Mouse (Mus musculus) liver, embryonic 14.5 days (tissue): ENCODE results near the gene Fbxo46. TPM values are rescaled to one million over a fixed set of nuclear protein-coding genes. Genes with fewer than 3 reads are reported as not detected.
"Not testable (repeated sequence)": the region's sequence is repeated elsewhere in the genome, so short reads cannot be mapped to it uniquely, and the experiment has no call there.

Experiments
- ATAC-seq: fragments of 200-750 bp; cut with Nextera tagmentation; 2 replicates; pipeline ENCODE4 v1.8.0; 2017; ENCODE audit warnings: moderate number of reproducible peaks, mild to moderate bottlenecking, moderate library complexity; ENCODE audit not compliant: insufficient read depth
- DNase-seq, 3 experiments: peaks; one replicate each; pipeline ENCODE4 v3.0.0-alpha.2; 2012 to 2013; ENCODE audit warnings: low read depth in 3 of 3, low spot score in 3 of 3
- H3K27ac ChIP-seq: fragments of 300-500 bp; sonication (generic); 2 replicates; pipeline ENCODE4 v1.5.1; 2014; ENCODE audit warnings: moderate library complexity, mild to moderate bottlenecking, control low read depth, inconsistent platforms
- H3K27me3 ChIP-seq: fragments of 300-500 bp; sonication (generic); 2 replicates; pipeline ENCODE4 v1.6.1; 2014; ENCODE audit warnings: mild to moderate bottlenecking, low read length, moderate library complexity; ENCODE audit not compliant: control insufficient read depth, insufficient read depth
- H3K36me3 ChIP-seq: fragments of 300-500 bp; sonication (generic); replicated peaks from 2 replicates; pipeline ENCODE4 v1.6.1; 2014; ENCODE audit warnings: low read depth; ENCODE audit not compliant: control insufficient read depth, insufficient read depth
- H3K4me1 ChIP-seq, 2 experiments: fragments of 200-500 bp in 1 of 2; fragments of 300-500 bp in 1 of 2; sonication (generic) in 1 of 2; replicated peaks; 2 replicates each; pipeline ENCODE4 v1.6.1; 2012 to 2014; ENCODE audit warnings: antibody characterized with exemption in 1 of 2, inconsistent platforms in 1 of 2, low read length in 1 of 2; ENCODE audit not compliant: control insufficient read depth in 2 of 2, insufficient read depth in 2 of 2
- H3K4me2 ChIP-seq: fragments of 300-500 bp; sonication (generic); 2 replicates; pipeline ENCODE4 v1.6.1; 2014; ENCODE audit warnings: low read depth, mild to moderate bottlenecking, control low read depth, moderate library complexity
- H3K4me3 ChIP-seq, 2 experiments: fragments of 200-500 bp in 1 of 2; fragments of 300-500 bp in 1 of 2; sonication (generic) in 1 of 2; 2 replicates each; pipeline ENCODE4 v1.5.1; 2012 to 2014; ENCODE audit warnings: low read depth in 2 of 2, low read length in 2 of 2, mild to moderate bottlenecking in 2 of 2, control low read depth in 1 of 2, inconsistent platforms in 1 of 2, moderate library complexity in 1 of 2; ENCODE audit not compliant: insufficient read depth in 1 of 2
- H3K9ac ChIP-seq: fragments of 300-500 bp; sonication (generic); replicated peaks from 2 replicates; pipeline ENCODE4 v1.6.1; 2014; ENCODE audit warnings: mild to moderate bottlenecking, control low read depth, moderate library complexity
- H3K9me3 ChIP-seq: fragments of 300-500 bp; sonication (generic); 2 replicates; pipeline ENCODE4 v1.6.1; 2016; ENCODE audit warnings: low read length, mixed read lengths; ENCODE audit not compliant: control insufficient read depth
- CTCF ChIP-seq: IDR thresholded peaks from 2 replicates; pipeline ENCODE4 v1.5.1; 2016; ENCODE audit warnings: antibody characterized with exemption, low read depth, control low read depth
- EP300 ChIP-seq: IDR thresholded peaks from 2 replicates; pipeline ENCODE4 v1.6.1; 2016; ENCODE audit warnings: antibody characterized with exemption, low read depth
- WGBS: fragments of 180-500 bp; shearing (Covaris S2); extraction: QIAGEN DNeasy Blood & Tissue Kit; methylation state at CpG from one replicate; pipeline ENCODE4 v1.1.7; 2014; ENCODE audit not compliant: insufficient replicate concordance; 5-methylcytosine and 5-hydroxymethylcytosine counted together
- polyA plus RNA-seq, 2 experiments: library from polyadenylated mRNA; depleted of rRNA in 1 of 2; stranded (reverse) in 1 of 2; unstranded in 1 of 2; fragments of >200 nt; fragmentation: Nextera tagmentation in 1 of 2; extraction: Ambion mirVana in 1 of 2; gene quantifications; 2 replicates each; pipeline versions ENCODE4 v1.2.1 to v1.2.3; 2012 to 2014

The Fbxo46 gene
- polyA plus RNA-seq, 2 experiments, result 2.0 to 2.6 TPM

- H3K4me2 ChIP-seq, result peak within 1 kb of the TSS; percentile 97
- H3K27me3 ChIP-seq, result no peaks in the 10 kb centered on the region
- H3K36me3 ChIP-seq, result peaks cover 16% of the 10 kb centered on the region
- H3K4me1 ChIP-seq, result peaks cover 14 to 16% of the 10 kb centered on the region in 2 experiments
- peak within 1 kb of the TSS; percentile 81 for H3K9ac ChIP-seq
- TF ChIP-seq CTCF (no peak), EP300 (0 out of 2 replicates have a peak, but pooled peaks have one; percentile 24)
- peak within 1 kb of the TSS; percentile 64 for H3K27ac ChIP-seq
- DNase-seq, result peak; percentile 99
- H3K4me3 ChIP-seq, result peak within 1 kb of the TSS; percentile 77 to 84
- under 1% methylated on average over 43 of the region's 43 CpGs for WGBS
- H3K9me3 ChIP-seq, result no peaks in the 10 kb centered on the region
- peak; percentile 96 for ATAC-seq
Observed at GRCm38 (mm10) chr7:19148875-19149541, 29.3 kb downstream of the Fbxo46 start, which contains the start of gene Qpctl. Qpctl (minus strand) TSS chr7:19149291.

- no peaks in the 10 kb centered on the region for H3K27me3 ChIP-seq
- peak; percentile 89 to 92 (median 91) for DNase-seq
- peaks cover 14 to 16% of the 10 kb centered on the region in 2 experiments for H3K4me1 ChIP-seq
- peaks cover 17% of the 10 kb centered on the region for H3K36me3 ChIP-seq
- H3K4me3 ChIP-seq, result peak within 1 kb of the TSS; percentile 77 to 84
- H3K9me3 ChIP-seq, result no peaks in the 10 kb centered on the region
- peak within 1 kb of the TSS; percentile 97 for H3K4me2 ChIP-seq
- TF ChIP-seq CTCF, result no peak
- TF ChIP-seq EP300, result no peak
- H3K9ac ChIP-seq, result peak within 1 kb of the TSS; percentile 81
- peak; percentile 87 for ATAC-seq
- WGBS, result under 1% methylated on average over 24 of the region's 24 CpGs
- H3K27ac ChIP-seq, result peak within 1 kb of the TSS; percentile 64
Observed at GRCm38 (mm10) chr7:19149626-19150025, 30.0 kb downstream of the Fbxo46 start, which contains the start of gene Snrpd2. Snrpd2 (plus strand) TSS chr7:19149722.

GRCm38 (mm10) chr7:19151121-19151520 lies 31.5 kb downstream of the Fbxo46 start:
- not testable (repeated sequence) for H3K9ac ChIP-seq, ATAC-seq

GRCm38 (mm10) chr7:19154796-19155195 lies 35.1 kb downstream of the Fbxo46 start:
- peaks cover 17% of the 10 kb centered on the region for H3K36me3 ChIP-seq
- H3K27ac ChIP-seq, result no peak overlapping the region
- TF ChIP-seq CTCF (no peak), EP300 (no peak)
- peaks cover 7 to 9% of the 10 kb centered on the region in 2 experiments; a peak in 3 of 4 replicates for H3K4me1 ChIP-seq
- no peak overlapping the region for H3K9ac ChIP-seq
- 83% methylated on average over 8 of the region's 8 CpGs for WGBS
- H3K4me2 ChIP-seq, result no peak overlapping the region
- no peak for DNase-seq
- H3K9me3 ChIP-seq, result no peaks in the 10 kb centered on the region
- H3K27me3 ChIP-seq, result peaks cover 7% of the 10 kb centered on the region
- no peak overlapping the region for H3K4me3 ChIP-seq
- ATAC-seq, result no peak

More at GRCm38 (mm10) chr7:19151121-19151520, 31.5 kb downstream of the Fbxo46 start:
- DNase-seq, H3K9me3 ChIP-seq, H3K4me3 ChIP-seq, H3K27ac ChIP-seq, H3K27me3 ChIP-seq: not testable (repeated sequence)
- Histone ChIP-seq H3K4me1 (peaks cover 14 to 16% of the 10 kb centered on the region in 2 experiments), H3K4me2 (peak overlapping the region; percentile 97), H3K36me3 (peaks cover 17% of the 10 kb centered on the region)
- 80% methylated on average over 10 of the region's 10 CpGs for WGBS

- no peak for ATAC-seq
- Histone ChIP-seq H3K4me2 (no peak overlapping the region), H3K36me3 (peaks cover 17% of the 10 kb centered on the region), H3K9ac (no peak overlapping the region), H3K4me3 (no peak overlapping the region), H3K4me1 (peaks cover 0 to 8% of the 10 kb centered on the region in 2 experiments; a peak in 3 of 4 replicates), H3K9me3 (no peaks in the 10 kb centered on the region), H3K27me3 (peaks cover 7% of the 10 kb centered on the region), H3K27ac (no peak overlapping the region)
- TF ChIP-seq CTCF, result peak; percentile 48
- no peak for TF ChIP-seq EP300
- DNase-seq, result no peak
- WGBS, result 47% methylated on average over 13 of the region's 13 CpGs
Observed at GRCm38 (mm10) chr7:19155825-19156475, 36.3 kb downstream of the Fbxo46 start.
